Mouse (Mus musculus) CH12.LX (cell line): Measurements from ENCODE around the gene Plekhg3. TPM values are rescaled to one million over a fixed set of nuclear protein-coding genes. Genes with fewer than 3 reads are reported as not detected.
A peak's percentile ranks its signal among the peaks of the same experiment; 100 is the strongest.

Source experiments
- DNase-seq: peaks from one replicate; pipeline ENCODE4 v3.0.0-alpha.2; 2013; ENCODE audit errors: extremely low read depth
- H3K27ac ChIP-seq: 2 replicates; pipeline ENCODE4 v1.5.1; 2012; ENCODE audit warnings: low read depth, mild to moderate bottlenecking, control low read depth, moderate library complexity; ENCODE audit not compliant: insufficient read depth
- H3K27me3 ChIP-seq: replicated peaks from 2 replicates; pipeline ENCODE3; 2012; ENCODE audit warnings: inconsistent platforms
- H3K36me3 ChIP-seq, 2 experiments: replicated peaks in 1 of 2; 2 replicates each; pipeline versions ENCODE3 to v1.6.1; 2012; ENCODE audit warnings: inconsistent platforms in 1 of 2, low read length in 1 of 2, mild to moderate bottlenecking in 1 of 2, mixed read lengths in 1 of 2, moderate library complexity in 1 of 2; ENCODE audit not compliant: control insufficient read depth in 1 of 2, insufficient read depth in 1 of 2
- H3K4me1 ChIP-seq, 2 experiments: 2 replicates each; pipeline ENCODE4 v1.6.1; 2012; ENCODE audit warnings: inconsistent platforms in 1 of 2, moderate library complexity in 1 of 2; ENCODE audit not compliant: insufficient read depth in 2 of 2, control insufficient read depth in 1 of 2
- H3K4me2 ChIP-seq: 2 replicates; pipeline ENCODE4 v1.6.1; 2012; ENCODE audit warnings: low read depth, mild to moderate bottlenecking, control low read depth; ENCODE audit not compliant: poor library complexity, insufficient read depth, severe bottlenecking
- H3K4me3 ChIP-seq, 3 experiments: fragments of 150-350 bp in 1 of 3; sonication (generic) in 1 of 3; replicated peaks in 1 of 3; 2 replicates each; pipeline versions ENCODE3 to v1.5.1; 2011 to 2012; ENCODE audit warnings: low read depth in 2 of 3, low read length in 2 of 3, mild to moderate bottlenecking in 2 of 3, moderate library complexity in 2 of 3, control low read depth in 1 of 3, improper control_type of control experiment in 1 of 3, inconsistent platforms in 1 of 3, mixed read lengths in 1 of 3; ENCODE audit not compliant: poor library complexity in 1 of 3
- H3K79me2 ChIP-seq: replicated peaks from 2 replicates; pipeline ENCODE4 v1.6.1; 2012; ENCODE audit warnings: mild to moderate bottlenecking, moderate library complexity; ENCODE audit not compliant: control insufficient read depth, poor library complexity, insufficient read depth, severe bottlenecking; ENCODE audit errors: extremely low read depth
- H3K9ac ChIP-seq: 2 replicates; pipeline ENCODE4 v1.6.1; 2012; ENCODE audit warnings: low read depth, mild to moderate bottlenecking, control low read depth, moderate library complexity; ENCODE audit not compliant: insufficient read depth
- H3K9me3 ChIP-seq: replicated peaks from 2 replicates; pipeline ENCODE3; 2012; ENCODE audit warnings: low read length, inconsistent platforms, mixed read lengths
- BHLHE40 ChIP-seq: IDR thresholded peaks from 2 replicates; pipeline ENCODE4 v1.6.1; 2011; ENCODE audit warnings: mild to moderate bottlenecking, low read depth, low read length, improper control_type of control experiment
- CHD1 ChIP-seq: IDR thresholded peaks from 2 replicates; pipeline ENCODE4 v1.6.1; 2012; ENCODE audit warnings: low read depth, low read length, improper control_type of control experiment, inconsistent platforms
- E2F4 ChIP-seq: IDR thresholded peaks from 2 replicates; pipeline ENCODE4 v1.6.1; 2011; ENCODE audit warnings: low read depth, low read length, improper control_type of control experiment; ENCODE audit not compliant: insufficient replicate concordance
- GABPA ChIP-seq: IDR thresholded peaks from 2 replicates; pipeline ENCODE4 v1.6.1; 2012; ENCODE audit warnings: low read depth, low read length, improper control_type of control experiment, inconsistent platforms; ENCODE audit not compliant: insufficient replicate concordance
- JUN ChIP-seq: IDR thresholded peaks from 2 replicates; pipeline ENCODE4 v1.6.1; 2011; ENCODE audit warnings: low read depth, mild to moderate bottlenecking, low read length, improper control_type of control experiment, moderate library complexity; ENCODE audit not compliant: insufficient read depth
- JUND ChIP-seq: conservative IDR thresholded peaks from 2 replicates; pipeline ENCODE4 v1.6.1; 2011; ENCODE audit warnings: low read depth, low read length, improper control_type of control experiment
- KAT2A ChIP-seq: IDR thresholded peaks from 2 replicates; pipeline ENCODE4 v1.6.1; 2012; ENCODE audit warnings: low read length, improper control_type of control experiment, inconsistent platforms; ENCODE audit not compliant: insufficient replicate concordance
- MAFK ChIP-seq: IDR thresholded peaks from 2 replicates; pipeline ENCODE4 v1.6.1; 2011; ENCODE audit warnings: low read length, improper control_type of control experiment; ENCODE audit not compliant: insufficient replicate concordance
- MAX ChIP-seq: IDR thresholded peaks from 2 replicates; pipeline ENCODE4 v1.6.1; 2011; ENCODE audit warnings: low read length, improper control_type of control experiment
- MAZ ChIP-seq: IDR thresholded peaks from 2 replicates; pipeline ENCODE4 v1.6.1; 2012; ENCODE audit warnings: low read depth, mild to moderate bottlenecking, inconsistent platforms, low read length, improper control_type of control experiment, moderate library complexity
- MXI1 ChIP-seq: IDR thresholded peaks from 2 replicates; pipeline ENCODE4 v1.6.1; 2011; ENCODE audit warnings: mild to moderate bottlenecking, low read depth, low read length, improper control_type of control experiment
- MYC ChIP-seq: IDR thresholded peaks from 2 replicates; pipeline ENCODE4 v1.6.1; 2011; ENCODE audit warnings: low read depth, mild to moderate bottlenecking, improper control_type of control experiment, low read length
- NELFE ChIP-seq: IDR thresholded peaks from 2 replicates; pipeline ENCODE4 v1.6.1; 2011; ENCODE audit warnings: low read depth, low read length, improper control_type of control experiment
- RAD21 ChIP-seq: IDR thresholded peaks from 2 replicates; pipeline ENCODE4 v1.6.1; 2011; ENCODE audit warnings: low read depth, mild to moderate bottlenecking, low read length, improper control_type of control experiment, moderate library complexity
- RCOR1 ChIP-seq: conservative IDR thresholded peaks from 2 replicates; pipeline ENCODE4 v1.6.1; 2012; ENCODE audit warnings: low read depth, mild to moderate bottlenecking, inconsistent platforms, low read length, improper control_type of control experiment
- SMC3 ChIP-seq: IDR thresholded peaks from 2 replicates; pipeline ENCODE4 v1.6.1; 2011; ENCODE audit warnings: low read depth, low read length, improper control_type of control experiment
- USF1 ChIP-seq: IDR thresholded peaks from 2 replicates; pipeline ENCODE4 v1.6.1; 2014; ENCODE audit warnings: low read depth, mild to moderate bottlenecking, inconsistent platforms, low read length, improper control_type of control experiment
- ZNF384 ChIP-seq: IDR thresholded peaks from 2 replicates; pipeline ENCODE4 v1.6.1; 2012; ENCODE audit warnings: low read depth, low read length, improper control_type of control experiment, inconsistent platforms
- dilution Hi-C: fragments of 300-500 bp; cut with MboI; formaldehyde crosslinking; loops from 2 replicates; pipeline ENCODE4 v1.14.3; 2020; ENCODE audit warnings: low sequenced_read_pairs; ENCODE audit not compliant: extremely low pct_unique_long_range_greater_than_20kb, extremely low pct_ligation_motif_present
- in situ Hi-C: fragments of 300-500 bp; cut with MboI; formaldehyde crosslinking; loops from 3 replicates; pipeline ENCODE4 v1.14.3; 2019; ENCODE audit warnings: low sequenced_read_pairs, low pct_ligation_motif_present, low pct_unique_long_range_greater_than_20kb, mixed read lengths
- polyA plus RNA-seq: library from polyadenylated mRNA; unstranded; fragments of >175 nt; gene quantifications from 2 replicates; pipeline ENCODE4 v1.2.1, GENCODE M21; 2012; ENCODE audit warnings: low read depth; ENCODE audit not compliant: insufficient read length
- total RNA-seq, 2 experiments: library from RNA; depleted of rRNA; stranded (reverse); fragments of 300-350 nt in 1 of 2; fragments of >200 nt in 1 of 2; gene quantifications; 2 replicates each; pipeline ENCODE4 v1.2.3; 2012 to 2014

Gene Plekhg3
- total and polyA plus RNA-seq, 3 experiments = 0.04 to 6.1 (median 0.27) TPM

DNA sequence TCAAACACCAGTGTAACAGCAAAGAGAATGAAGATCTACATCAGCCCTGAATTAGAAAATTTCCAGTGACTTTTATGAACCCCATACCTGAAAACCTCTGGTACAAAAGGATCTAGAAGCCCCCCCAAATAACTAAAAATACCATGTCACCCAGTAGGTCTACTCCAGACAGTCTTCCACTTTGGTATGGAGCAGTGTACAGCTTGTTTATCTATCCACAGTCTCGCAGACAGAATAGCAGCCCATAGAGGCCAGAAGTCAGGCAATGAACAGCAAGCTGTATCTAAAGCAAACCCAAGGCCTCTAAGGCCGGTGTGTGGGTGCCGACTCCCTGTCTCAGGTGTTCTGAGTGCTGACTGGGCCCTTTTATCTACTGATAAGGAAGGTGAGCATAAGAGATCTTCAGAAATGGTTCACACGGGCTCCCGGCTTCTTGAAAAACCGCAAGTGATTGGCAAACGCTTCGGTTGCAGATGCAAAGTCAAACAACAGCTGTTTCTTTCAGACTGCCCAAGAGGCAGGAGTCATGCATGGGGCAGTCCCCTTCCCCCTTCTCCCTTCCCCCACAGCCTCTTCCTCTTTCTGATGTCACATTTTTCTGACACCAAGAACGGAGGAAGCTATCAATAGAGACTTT is 3.3 kb upstream of the Plekhg3 start (continued):
- no peak for TF ChIP-seq CHD1

DNA sequence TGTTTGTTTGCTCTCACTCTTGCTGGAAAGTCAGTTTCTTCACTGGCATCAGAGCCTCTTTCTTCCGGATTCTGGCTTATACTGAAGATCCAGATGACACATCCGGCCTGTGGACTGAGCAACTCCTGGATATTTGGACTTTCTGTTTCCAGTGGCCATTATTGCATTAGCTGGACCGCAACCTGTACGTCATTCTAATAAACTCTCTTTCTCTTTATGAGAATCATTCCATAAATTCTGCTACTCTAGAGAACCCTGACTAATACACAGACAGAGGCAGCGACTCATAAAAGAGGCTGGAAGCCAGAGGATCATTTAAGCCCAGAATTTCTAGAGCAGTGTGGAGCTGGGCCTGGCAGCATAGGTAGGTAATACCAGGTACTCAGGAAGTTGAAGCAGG is 1.9 kb upstream of the Plekhg3 start:
- H3K27ac ChIP-seq = no peak overlapping the region
- dilution Hi-C loops (no loop called here), in situ Hi-C loops (no loop called here)
- no peak overlapping the region for H3K4me3 ChIP-seq
- no peak overlapping the region for H3K4me2 ChIP-seq
- DNase-seq = no peak
- no peaks in the 10 kb centered on the region for H3K36me3 ChIP-seq
- peaks cover 43% of the 10 kb centered on the region for H3K27me3 ChIP-seq
- H3K4me1 ChIP-seq = peaks cover 18 to 44% of the 10 kb centered on the region in 2 experiments
- TF ChIP-seq MAFK = no peak
- H3K9me3 ChIP-seq = no peaks in the 10 kb centered on the region
- H3K79me2 ChIP-seq = no peaks in the 10 kb centered on the region
- H3K9ac ChIP-seq = no peak overlapping the region

GRCm38 (mm10) chr12:76531986-76532925 is 1.6 kb downstream of the Plekhg3 start:
- H3K4me2 ChIP-seq = peak overlapping the region; percentile 68
- in situ Hi-C loops (no loop called here), dilution Hi-C loops (no loop called here)
- no peaks in the 10 kb centered on the region for H3K36me3 ChIP-seq
- peaks cover 62% of the 10 kb centered on the region for H3K27me3 ChIP-seq
- H3K4me3 ChIP-seq = peak overlapping the region; percentile 51 to 64 (median 55)
- H3K27ac ChIP-seq = no peak overlapping the region
- TF ChIP-seq ZNF384 = peak; percentile 82
- 0 out of 2 replicates have a peak, but pooled peaks have one; percentile 21 for TF ChIP-seq BHLHE40
- TF ChIP-seq RCOR1 = no peak
- TF ChIP-seq USF1 = no peak
- no peak for DNase-seq
- no peaks in the 10 kb centered on the region for H3K9me3 ChIP-seq
- peak overlapping the region; percentile 45 for H3K9ac ChIP-seq
- H3K79me2 ChIP-seq = peaks cover 4% of the 10 kb centered on the region; the same call in 1 of the 2 replicates
- peaks cover 16 to 48% of the 10 kb centered on the region in 2 experiments for H3K4me1 ChIP-seq

GRCm38 (mm10) chr12:76532926-76533376 is 2.3 kb downstream of the Plekhg3 start:
- TF ChIP-seq RCOR1 (no peak), NELFE (no peak), SMC3 (no peak), USF1 (peak; percentile 12; the same call in 1 of the 2 replicates), RAD21 (no peak), MAFK (no peak), JUND (no peak), E2F4 (no peak), MAX (peak; percentile 79), MAZ (0 out of 2 replicates have a peak, but pooled peaks have one; percentile 35), KAT2A (no peak), MYC (0 out of 2 replicates have a peak, but pooled peaks have one; percentile 43), GABPA (no peak), MXI1 (peak; percentile 69; the same call in 1 of the 2 replicates), JUN (no peak)
- peaks cover 16 to 50% of the 10 kb centered on the region in 2 experiments for H3K4me1 ChIP-seq
- dilution Hi-C loops (no loop called here), in situ Hi-C loops (no loop called here)
- H3K4me2 ChIP-seq = peak overlapping the region; percentile 68
- no peaks in the 10 kb centered on the region for H3K36me3 ChIP-seq
- H3K79me2 ChIP-seq = peaks cover 4% of the 10 kb centered on the region; the same call in 1 of the 2 replicates
- H3K9ac ChIP-seq = peak overlapping the region; percentile 45
- peak overlapping the region; percentile 51 to 64 (median 55) for H3K4me3 ChIP-seq
- no peaks in the 10 kb centered on the region for H3K9me3 ChIP-seq
- DNase-seq = no peak
- peaks cover 62% of the 10 kb centered on the region for H3K27me3 ChIP-seq
- H3K27ac ChIP-seq = peak overlapping the region; percentile 90
